Mouse (Mus musculus): ENCODE measurements at regions not wholly inside any gene's neighbourhood (a gene's known extent, or its start where the extent isn't known, plus 50 kb on each side); places are given as distances from the start of the nearest gene placed in this dataset.

- H3K4me1 ChIP-seq (ENCODE audit: control insufficient read depth, insufficient read depth, insufficient read length, low read length): no peaks in the 10 kb centered on the region; the same call in 1 of the 2 replicates
- H3K4me3 ChIP-seq (ENCODE audit: insufficient read depth, low read depth, low read length): no peak overlapping the region
- H3K27ac ChIP-seq (replicated peaks; ENCODE audit: low read depth, low read length): no peak overlapping the region
Measured at GRCm38 (mm10) chr13:112125769-112126469, 162.3 kb upstream of the Ankrd55 start.

- Histone ChIP-seq H3K4me3 (ENCODE audit: insufficient read depth, low read depth, low read length) (no peak overlapping the region), H3K4me1 (ENCODE audit: control insufficient read depth, insufficient read depth, insufficient read length, low read length) (no peaks in the 10 kb centered on the region), H3K27ac (replicated peaks; ENCODE audit: low read depth, low read length) (no peak overlapping the region)
Measured at GRCm38 (mm10) chr13:112130220-112130619, 158.0 kb upstream of the Ankrd55 start.

GRCm38 (mm10) chr13:112130774-112131173 lies 157.5 kb upstream of the Ankrd55 start:
- Histone ChIP-seq H3K27ac (replicated peaks; ENCODE audit: low read depth, low read length) (no peak overlapping the region), H3K4me3 (ENCODE audit: insufficient read depth, low read depth, low read length) (no peak overlapping the region), H3K4me1 (ENCODE audit: control insufficient read depth, insufficient read depth, insufficient read length, low read length) (no peaks in the 10 kb centered on the region)

- no peak overlapping the region for H3K27ac ChIP-seq (replicated peaks; ENCODE audit: low read depth, low read length)
- no peaks in the 10 kb centered on the region for H3K4me1 ChIP-seq (ENCODE audit: control insufficient read depth, insufficient read depth, insufficient read length, low read length)
- no peak overlapping the region for H3K4me3 ChIP-seq (ENCODE audit: insufficient read depth, low read depth, low read length)
Measured at GRCm38 (mm10) chr13:112131191-112131590, 157.1 kb upstream of the Ankrd55 start.

- Histone ChIP-seq H3K4me1 (ENCODE audit: control insufficient read depth, insufficient read depth, insufficient read length, low read length) (no peaks in the 10 kb centered on the region), H3K4me3 (ENCODE audit: insufficient read depth, low read depth, low read length) (no peak overlapping the region), H3K27ac (replicated peaks; ENCODE audit: low read depth, low read length) (no peak overlapping the region)
Measured at GRCm38 (mm10) chr13:112133736-112134135, 154.5 kb upstream of the Ankrd55 start.

- Histone ChIP-seq H3K4me1 (ENCODE audit: control insufficient read depth, insufficient read depth, insufficient read length, low read length) (no peaks in the 10 kb centered on the region), H3K27ac (replicated peaks; ENCODE audit: low read depth, low read length) (no peak overlapping the region), H3K4me3 (ENCODE audit: insufficient read depth, low read depth, low read length) (no peak overlapping the region)
Measured at GRCm38 (mm10) chr13:112134701-112135100, 153.6 kb upstream of the Ankrd55 start.

- no peak overlapping the region for H3K27ac ChIP-seq (replicated peaks; ENCODE audit: low read depth, low read length)
- no peaks in the 10 kb centered on the region for H3K4me1 ChIP-seq (ENCODE audit: control insufficient read depth, insufficient read depth, insufficient read length, low read length)
- H3K4me3 ChIP-seq (ENCODE audit: insufficient read depth, low read depth, low read length): no peak overlapping the region
Measured at GRCm38 (mm10) chr13:112135777-112136176, 152.5 kb upstream of the Ankrd55 start.

GRCm38 (mm10) chr13:112136850-112137249 lies 151.4 kb upstream of the Ankrd55 start:
- H3K27ac ChIP-seq (replicated peaks; ENCODE audit: low read depth, low read length): no peak overlapping the region
- no peak overlapping the region for H3K4me3 ChIP-seq (ENCODE audit: insufficient read depth, low read depth, low read length)
- H3K4me1 ChIP-seq (ENCODE audit: control insufficient read depth, insufficient read depth, insufficient read length, low read length): no peaks in the 10 kb centered on the region

- H3K4me3 ChIP-seq (ENCODE audit: insufficient read depth, low read depth, low read length): no peak overlapping the region
- no peak overlapping the region for H3K27ac ChIP-seq (replicated peaks; ENCODE audit: low read depth, low read length)
- H3K4me1 ChIP-seq (ENCODE audit: control insufficient read depth, insufficient read depth, insufficient read length, low read length): no peaks in the 10 kb centered on the region
Measured at GRCm38 (mm10) chr13:112140871-112141270, 147.4 kb upstream of the Ankrd55 start.

GRCm38 (mm10) chr13:112144393-112145348 lies 143.6 kb upstream of the Ankrd55 start:
- H3K27ac ChIP-seq (replicated peaks; ENCODE audit: low read depth, low read length): no peak overlapping the region
- no peak overlapping the region for H3K4me3 ChIP-seq (ENCODE audit: insufficient read depth, low read depth, low read length)
- H3K4me1 ChIP-seq (ENCODE audit: control insufficient read depth, insufficient read depth, insufficient read length, low read length): no peaks in the 10 kb centered on the region

- Histone ChIP-seq H3K4me3 (ENCODE audit: insufficient read depth, low read depth, low read length) (no peak overlapping the region; the same call in 1 of the 2 replicates), H3K27ac (replicated peaks; ENCODE audit: low read depth, low read length) (peak overlapping the region; percentile 39)
Measured at GRCm38 (mm10) chr13:112152614-112153550, 135.4 kb upstream of the Ankrd55 start.

GRCm38 (mm10) chr13:112153681-112154127 lies 134.5 kb upstream of the Ankrd55 start:
- 0 out of 2 replicates have a peak overlapping the region, but pooled peaks have one; percentile 32 for H3K27ac ChIP-seq (replicated peaks; ENCODE audit: low read depth, low read length)

More at GRCm38 (mm10) chr13:112152614-112153550, 135.4 kb upstream of the Ankrd55 start:
- H3K4me1 ChIP-seq (ENCODE audit: control insufficient read depth, insufficient read depth, insufficient read length, low read length): peaks cover 8% of the 10 kb centered on the region

GRCm38 (mm10) chr13:112159430-112160172 lies 128.7 kb upstream of the Ankrd55 start:
- Histone ChIP-seq H3K27ac (replicated peaks; ENCODE audit: low read depth, low read length) (peak overlapping the region; percentile 72), H3K4me3 (ENCODE audit: insufficient read depth, low read depth, low read length) (no peak overlapping the region), H3K4me1 (ENCODE audit: control insufficient read depth, insufficient read depth, insufficient read length, low read length) (peaks cover 16% of the 10 kb centered on the region)

More at GRCm38 (mm10) chr13:112153681-112154127, 134.5 kb upstream of the Ankrd55 start:
- Histone ChIP-seq H3K4me3 (ENCODE audit: insufficient read depth, low read depth, low read length) (no peak overlapping the region), H3K4me1 (ENCODE audit: control insufficient read depth, insufficient read depth, insufficient read length, low read length) (peaks cover 8% of the 10 kb centered on the region)

- no peak overlapping the region for H3K4me3 ChIP-seq (ENCODE audit: insufficient read depth, low read depth, low read length)
- peaks cover 16% of the 10 kb centered on the region for H3K4me1 ChIP-seq (ENCODE audit: control insufficient read depth, insufficient read depth, insufficient read length, low read length)
- peak overlapping the region; percentile 72 for H3K27ac ChIP-seq (replicated peaks; ENCODE audit: low read depth, low read length)
Measured at GRCm38 (mm10) chr13:112160173-112160641, 128.0 kb upstream of the Ankrd55 start.

Measured in brown adipose tissue, adult 24 weeks (tissue).